Mouse (Mus musculus) lung, embryonic 16.5 days (tissue): Measurements from ENCODE around the gene Col5a1. TPM values are rescaled to one million over a fixed set of nuclear protein-coding genes. Genes with fewer than 3 reads are reported as not detected.
A peak's percentile ranks its signal among the peaks of the same experiment; 100 is the strongest.

Source experiments
- ATAC-seq: fragments of 200-750 bp; cut with Nextera tagmentation; 2 replicates; pipeline ENCODE4 v1.8.0; 2017; ENCODE audit warnings: low read depth, mild to moderate bottlenecking, moderate library complexity
- H3K27ac ChIP-seq: fragments of 300-500 bp; sonication (generic); 2 replicates; pipeline ENCODE4 v1.5.1; 2014; ENCODE audit warnings: mild to moderate bottlenecking, control low read depth, low read length
- H3K27me3 ChIP-seq: fragments of 300-500 bp; sonication (generic); 2 replicates; pipeline ENCODE4 v1.6.1; 2014; ENCODE audit warnings: low read depth, low read length, mixed read lengths; ENCODE audit not compliant: control insufficient read depth, insufficient read depth
- H3K36me3 ChIP-seq: fragments of 300-500 bp; sonication (generic); 2 replicates; pipeline ENCODE4 v1.6.1; 2014; ENCODE audit warnings: low read length; ENCODE audit not compliant: control insufficient read depth, insufficient read depth
- H3K4me1 ChIP-seq: fragments of 300-500 bp; sonication (generic); replicated peaks from 2 replicates; pipeline ENCODE4 v1.6.1; 2014; ENCODE audit warnings: low read length, mixed read lengths; ENCODE audit not compliant: control insufficient read depth, insufficient read depth
- H3K4me2 ChIP-seq: fragments of 300-500 bp; sonication (generic); 2 replicates; pipeline ENCODE4 v1.6.1; 2014; ENCODE audit warnings: low read depth, low read length, control low read depth
- H3K4me3 ChIP-seq: fragments of 300-500 bp; sonication (generic); 2 replicates; pipeline ENCODE4 v1.5.1; 2014; ENCODE audit warnings: mild to moderate bottlenecking, low read length, control low read depth
- H3K9ac ChIP-seq: fragments of 300-500 bp; sonication (generic); 2 replicates; pipeline ENCODE4 v1.6.1; 2014; ENCODE audit warnings: low read length, control low read depth
- H3K9me3 ChIP-seq: fragments of 300-500 bp; sonication (generic); 2 replicates; pipeline ENCODE4 v1.6.1; 2016; ENCODE audit warnings: low read length; ENCODE audit not compliant: control insufficient read depth
- WGBS: fragments of 180-500 bp; shearing (Covaris S2); extraction: QIAGEN DNeasy Blood & Tissue Kit; methylation state at CpG from one replicate; pipeline ENCODE4 v1.1.7; 2014; 5-methylcytosine and 5-hydroxymethylcytosine counted together
- polyA plus RNA-seq: library from polyadenylated mRNA; unstranded; fragments of >200 nt; fragmentation: Nextera tagmentation; extraction: Ambion mirVana; gene quantifications from 2 replicates; pipeline ENCODE4 v1.2.1, GENCODE M21; 2015

Gene Col5a1
- polyA plus RNA-seq, 1 experiment from 2014 or later: 66.2 TPM

- peaks cover 37% of the 10 kb centered on the region for H3K4me1 ChIP-seq
- ATAC-seq: no peak
- H3K27me3 ChIP-seq: no peaks in the 10 kb centered on the region
- no peaks in the 10 kb centered on the region for H3K9me3 ChIP-seq
- H3K4me3 ChIP-seq: no peak overlapping the region
- H3K9ac ChIP-seq: no peak overlapping the region
- H3K36me3 ChIP-seq: no peaks in the 10 kb centered on the region
- H3K4me2 ChIP-seq: no peak overlapping the region
- no peak overlapping the region for H3K27ac ChIP-seq
- WGBS: 88% methylated on average over 7 of the region's 7 CpGs
These were observed 5.8 kb downstream of the Col5a1 start for GRCm38 (mm10) chr2:27891922-27892541.

GRCm38 (mm10) chr2:27893015-27893414 is 6.8 kb downstream of the Col5a1 start:
- ATAC-seq: no peak
- 93% methylated on average over 12 of the region's 12 CpGs for WGBS
- Histone ChIP-seq H3K4me3 (no peak overlapping the region), H3K9ac (no peak overlapping the region), H3K9me3 (no peaks in the 10 kb centered on the region), H3K4me1 (peaks cover 32% of the 10 kb centered on the region), H3K36me3 (no peaks in the 10 kb centered on the region), H3K27ac (no peak overlapping the region), H3K27me3 (no peaks in the 10 kb centered on the region), H3K4me2 (no peak overlapping the region)

GRCm38 (mm10) chr2:27894986-27895385 is 8.8 kb downstream of the Col5a1 start:
- Histone ChIP-seq H3K27ac (no peak overlapping the region), H3K9ac (no peak overlapping the region), H3K36me3 (no peaks in the 10 kb centered on the region), H3K4me3 (no peak overlapping the region), H3K4me2 (no peak overlapping the region), H3K4me1 (peaks cover 21% of the 10 kb centered on the region), H3K27me3 (no peaks in the 10 kb centered on the region), H3K9me3 (no peaks in the 10 kb centered on the region)
- ATAC-seq: no peak
- 77% methylated on average over 5 of the region's 5 CpGs for WGBS

GRCm38 (mm10) chr2:27895648-27896047 is 9.4 kb downstream of the Col5a1 start:
- Histone ChIP-seq H3K9me3 (no peaks in the 10 kb centered on the region), H3K27me3 (no peaks in the 10 kb centered on the region), H3K4me2 (no peak overlapping the region), H3K27ac (no peak overlapping the region), H3K4me3 (no peak overlapping the region), H3K36me3 (no peaks in the 10 kb centered on the region), H3K4me1 (peaks cover 21% of the 10 kb centered on the region), H3K9ac (no peak overlapping the region)
- WGBS: 81% methylated on average over 4 of the region's 4 CpGs
- no peak for ATAC-seq

GRCm38 (mm10) chr2:27897161-27897560 is 10.9 kb downstream of the Col5a1 start:
- no peak overlapping the region for H3K4me2 ChIP-seq
- no peaks in the 10 kb centered on the region for H3K36me3 ChIP-seq
- no peaks in the 10 kb centered on the region for H3K27me3 ChIP-seq
- 49% methylated on average over 6 of the region's 6 CpGs for WGBS
- no peak overlapping the region for H3K9ac ChIP-seq
- H3K4me3 ChIP-seq: no peak overlapping the region
- no peak overlapping the region for H3K27ac ChIP-seq
- peaks cover 17% of the 10 kb centered on the region for H3K4me1 ChIP-seq
- peak; percentile 64; the same call in 1 of the 2 replicates for ATAC-seq
- no peaks in the 10 kb centered on the region for H3K9me3 ChIP-seq

- Histone ChIP-seq H3K9ac (no peak overlapping the region), H3K4me3 (no peak overlapping the region), H3K27me3 (no peaks in the 10 kb centered on the region), H3K4me1 (peaks cover 8% of the 10 kb centered on the region), H3K27ac (no peak overlapping the region), H3K4me2 (no peak overlapping the region), H3K9me3 (no peaks in the 10 kb centered on the region), H3K36me3 (no peaks in the 10 kb centered on the region)
- no peak for ATAC-seq
- WGBS: 65% methylated on average over 3 of the region's 3 CpGs
These were observed 13.7 kb downstream of the Col5a1 start for GRCm38 (mm10) chr2:27899894-27900293.

- Histone ChIP-seq H3K27ac (no peak overlapping the region), H3K4me1 (peaks cover 8% of the 10 kb centered on the region; the same call in 1 of the 2 replicates), H3K4me3 (no peak overlapping the region), H3K36me3 (no peaks in the 10 kb centered on the region), H3K27me3 (no peaks in the 10 kb centered on the region), H3K4me2 (no peak overlapping the region), H3K9me3 (no peaks in the 10 kb centered on the region), H3K9ac (no peak overlapping the region)
- 65% methylated on average over 2 of the region's 2 CpGs for WGBS
- ATAC-seq: no peak
These were observed 14.9 kb downstream of the Col5a1 start for GRCm38 (mm10) chr2:27901076-27901475.

GRCm38 (mm10) chr2:27901525-27902245 is 15.5 kb downstream of the Col5a1 start:
- no peak for ATAC-seq
- Histone ChIP-seq H3K4me2 (no peak overlapping the region), H3K9ac (no peak overlapping the region), H3K4me3 (no peak overlapping the region), H3K27ac (no peak overlapping the region), H3K36me3 (no peaks in the 10 kb centered on the region), H3K9me3 (no peaks in the 10 kb centered on the region), H3K27me3 (no peaks in the 10 kb centered on the region), H3K4me1 (peaks cover 8% of the 10 kb centered on the region; the same call in 1 of the 2 replicates)
- WGBS: 76% methylated on average over 9 of the region's 9 CpGs

- Histone ChIP-seq H3K4me2 (no peak overlapping the region), H3K36me3 (no peaks in the 10 kb centered on the region), H3K9me3 (no peaks in the 10 kb centered on the region), H3K9ac (no peak overlapping the region), H3K27me3 (no peaks in the 10 kb centered on the region), H3K4me3 (no peak overlapping the region), H3K27ac (no peak overlapping the region), H3K4me1 (peaks cover 4% of the 10 kb centered on the region; the same call in 1 of the 2 replicates)
- 64% methylated on average over 3 of the region's 3 CpGs for WGBS
- ATAC-seq: no peak
These were observed 16.1 kb downstream of the Col5a1 start for GRCm38 (mm10) chr2:27902318-27902717.
